Mouse (Mus musculus) hindbrain, postnatal 0 days (tissue): ENCODE results near the gene Arhgef11. TPM values are rescaled to one million over a fixed set of nuclear protein-coding genes. Genes with fewer than 3 reads are reported as not detected.

Source experiments
- ATAC-seq: fragments of 200-750 bp; cut with Nextera tagmentation; 2 replicates; pipeline ENCODE4 v1.8.0; 2017; ENCODE audit warnings: mild to moderate bottlenecking, moderate TSS enrichment, moderate library complexity
- DNase-seq: peaks from one replicate; pipeline ENCODE4 v3.0.0-alpha.2; 2015; ENCODE audit warnings: low spot score
- H3K27ac ChIP-seq: fragments of 300-500 bp; sonication (generic); 2 replicates; pipeline ENCODE4 v1.5.1; 2014; ENCODE audit warnings: mild to moderate bottlenecking
- H3K27me3 ChIP-seq: fragments of 300-500 bp; sonication (generic); 2 replicates; pipeline ENCODE4 v1.6.1; 2014; ENCODE audit warnings: low read length, mixed read lengths; ENCODE audit not compliant: insufficient read depth
- H3K36me3 ChIP-seq: fragments of 300-500 bp; sonication (generic); 2 replicates; pipeline ENCODE4 v1.6.1; 2014; ENCODE audit warnings: low read length, mixed read lengths; ENCODE audit not compliant: insufficient read depth
- H3K4me1 ChIP-seq: fragments of 300-500 bp; sonication (generic); 2 replicates; pipeline ENCODE4 v1.6.1; 2014; ENCODE audit warnings: antibody characterized with exemption, low read length, mixed read lengths; ENCODE audit not compliant: insufficient read depth
- H3K4me2 ChIP-seq: fragments of 300-500 bp; sonication (generic); 2 replicates; pipeline ENCODE4 v1.6.1; 2014; ENCODE audit warnings: low read depth, mild to moderate bottlenecking, low read length, moderate library complexity, mixed read lengths
- H3K4me3 ChIP-seq: fragments of 300-500 bp; sonication (generic); 2 replicates; pipeline ENCODE4 v1.5.1; 2014; ENCODE audit warnings: low read length
- H3K9ac ChIP-seq: fragments of 300-500 bp; sonication (generic); replicated peaks from 2 replicates; pipeline ENCODE4 v1.6.1; 2014; ENCODE audit warnings: mild to moderate bottlenecking, low read length, moderate library complexity, mixed read lengths
- H3K9me3 ChIP-seq: fragments of 300-500 bp; sonication (generic); 2 replicates; pipeline ENCODE4 v1.6.1; 2016; ENCODE audit warnings: low read length, mixed read lengths
- CTCF ChIP-seq: IDR thresholded peaks from 2 replicates; pipeline ENCODE4 v1.5.1; 2016; ENCODE audit warnings: antibody characterized with exemption, control low read depth, low read depth
- WGBS: fragments of 180-500 bp; shearing (Covaris S2); extraction: QIAGEN DNeasy Blood & Tissue Kit; methylation state at CpG from one replicate; pipeline ENCODE4 v1.1.7; 2014; 5-methylcytosine and 5-hydroxymethylcytosine counted together
- polyA plus RNA-seq: library from polyadenylated mRNA; unstranded; fragments of >200 nt; fragmentation: Nextera tagmentation; extraction: Ambion mirVana; gene quantifications from 2 replicates; pipeline ENCODE4 v1.2.1, GENCODE M21; 2015
- total RNA-seq: library from RNA; depleted of rRNA; stranded (reverse); fragments of >200 nt; gene quantifications from 2 replicates; pipeline ENCODE4 v1.2.3, GENCODE M21; 2014

The Arhgef11 gene
- total and polyA plus RNA-seq, 2 experiments from 2014 or later: 17.4 to 75.5 TPM

DNA sequence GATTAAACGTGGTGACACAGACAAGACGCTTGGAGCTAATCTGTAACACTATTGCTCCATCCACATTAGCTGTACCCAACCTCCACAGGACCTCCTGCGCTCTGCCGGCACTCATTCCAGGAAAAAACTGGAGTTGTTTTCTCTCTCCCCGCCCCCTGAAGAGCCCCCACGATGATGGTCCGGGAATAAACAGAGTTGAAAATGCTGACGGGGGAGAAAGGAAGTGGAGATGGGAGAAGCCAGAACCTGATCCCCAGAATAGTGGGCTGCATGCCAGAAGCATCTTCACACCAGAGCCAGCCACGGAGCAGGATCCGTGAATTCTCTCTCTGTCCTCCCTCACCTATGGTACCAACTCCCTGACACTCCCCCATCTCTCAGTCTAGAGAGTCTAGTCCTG, 147.1 kb downstream of the Arhgef11 start:
- no peak overlapping the region for H3K4me3 ChIP-seq
- no peak for TF ChIP-seq CTCF
- H3K27me3 ChIP-seq: peaks cover 1% of the 10 kb centered on the region; the same call in 1 of the 2 replicates
- H3K27ac ChIP-seq: peak overlapping the region; percentile 51
- ATAC-seq: no peak
- no peaks in the 10 kb centered on the region for H3K36me3 ChIP-seq
- WGBS: 27% methylated on average over 10 of the region's 10 CpGs
- H3K4me2 ChIP-seq: no peak overlapping the region
- peak; percentile 28 for DNase-seq
- no peaks in the 10 kb centered on the region for H3K9me3 ChIP-seq
- H3K9ac ChIP-seq: 0 out of 2 replicates have a peak overlapping the region, but pooled peaks have one; percentile 5
- no peaks in the 10 kb centered on the region; the same call in 1 of the 2 replicates for H3K4me1 ChIP-seq

DNA sequence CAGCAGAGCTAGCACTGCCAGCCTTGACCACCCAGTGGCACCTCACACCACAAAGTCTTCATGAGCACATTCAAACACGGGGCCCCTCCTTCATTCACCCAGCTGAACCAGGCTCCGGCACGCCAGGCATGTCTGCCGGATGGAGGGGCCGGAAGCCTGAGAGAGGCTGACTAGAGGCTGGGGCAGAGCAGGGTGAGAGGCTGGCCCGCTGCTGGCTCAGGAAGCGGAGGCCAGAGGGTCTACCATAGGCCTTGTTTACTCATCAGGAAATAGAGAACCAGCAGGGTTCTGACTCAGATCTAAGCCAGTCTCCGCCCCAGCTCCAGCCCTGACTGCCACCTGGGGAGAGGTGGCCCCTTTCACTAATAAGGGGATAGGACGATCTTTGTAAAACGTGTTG, 147.7 kb downstream of the Arhgef11 start:
- ATAC-seq: no peak
- Histone ChIP-seq H3K4me1 (no peaks in the 10 kb centered on the region; the same call in 1 of the 2 replicates), H3K9ac (no peak overlapping the region), H3K27ac (peak overlapping the region; percentile 32; the same call in 1 of the 2 replicates), H3K36me3 (no peaks in the 10 kb centered on the region), H3K27me3 (peaks cover 4% of the 10 kb centered on the region; the same call in 1 of the 2 replicates), H3K4me3 (no peak overlapping the region), H3K4me2 (no peak overlapping the region), H3K9me3 (no peaks in the 10 kb centered on the region)
- DNase-seq: no peak
- TF ChIP-seq CTCF: no peak
- 26% methylated on average over 10 of the region's 10 CpGs for WGBS

DNA sequence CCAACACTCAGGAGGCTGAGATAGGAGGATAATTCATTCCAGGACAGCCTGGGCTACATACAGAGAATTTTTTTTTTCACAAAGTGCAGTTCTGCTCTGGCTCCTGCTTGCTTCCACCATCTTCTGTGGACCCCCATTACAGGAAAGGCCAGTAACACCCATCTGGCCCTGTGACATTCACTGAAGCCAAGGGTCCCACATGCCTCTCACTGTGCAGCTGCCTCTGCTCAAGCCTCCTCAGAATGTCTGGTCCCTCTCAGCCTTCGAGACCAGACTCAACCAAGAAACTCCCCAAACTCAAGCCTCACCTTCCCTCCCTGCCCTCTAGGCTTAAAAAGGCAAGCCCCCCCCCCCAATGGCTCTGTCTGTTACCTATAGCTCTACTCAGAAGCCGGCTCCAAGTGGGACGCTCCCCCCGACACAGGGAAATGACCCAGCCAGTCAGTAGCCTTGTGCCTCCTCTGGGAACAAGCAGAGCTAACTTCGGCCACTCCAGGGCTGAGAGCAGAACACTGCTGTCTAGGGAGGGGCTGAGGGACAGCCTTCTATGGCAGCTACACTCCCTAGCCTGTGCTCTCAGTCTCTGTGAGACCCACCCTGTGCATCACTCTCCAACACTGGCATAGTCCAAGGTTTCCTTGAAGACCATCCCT, 148.4 kb downstream of the Arhgef11 start:
- H3K9ac ChIP-seq: no peak overlapping the region
- ATAC-seq: no peak
- H3K36me3 ChIP-seq: no peaks in the 10 kb centered on the region
- H3K4me1 ChIP-seq: no peaks in the 10 kb centered on the region; the same call in 1 of the 2 replicates
- DNase-seq: no peak
- no peaks in the 10 kb centered on the region for H3K9me3 ChIP-seq
- H3K4me2 ChIP-seq: no peak overlapping the region
- H3K4me3 ChIP-seq: no peak overlapping the region
- WGBS: 86% methylated on average over 5 of the region's 5 CpGs
- peak overlapping the region; percentile 15; the same call in 1 of the 2 replicates for H3K27ac ChIP-seq
- no peak for TF ChIP-seq CTCF
- H3K27me3 ChIP-seq: peaks cover 4% of the 10 kb centered on the region; the same call in 1 of the 2 replicates

DNA sequence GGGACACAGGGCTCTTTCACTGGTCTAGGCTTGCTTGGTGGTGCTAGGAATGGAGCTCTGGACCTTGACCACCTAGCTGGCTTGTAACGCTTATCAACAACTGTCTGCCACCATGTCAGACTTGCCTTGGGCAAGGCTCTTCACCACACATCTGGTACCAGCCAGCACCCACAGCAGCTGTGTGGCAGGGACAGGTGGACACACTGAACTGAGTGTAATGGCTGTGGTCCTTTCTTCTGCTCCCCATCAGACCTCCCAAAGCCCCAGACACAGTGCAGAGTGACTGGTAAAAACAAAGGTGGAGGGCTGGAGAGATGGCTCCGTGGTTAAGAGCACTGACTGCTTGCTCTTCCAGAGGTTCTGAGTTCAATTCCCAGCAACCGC, 148.9 kb downstream of the Arhgef11 start:
- no peak for ATAC-seq
- H3K4me3 ChIP-seq: no peak overlapping the region
- TF ChIP-seq CTCF: no peak
- DNase-seq: no peak
- no peaks in the 10 kb centered on the region; the same call in 1 of the 2 replicates for H3K4me1 ChIP-seq
- no peak overlapping the region for H3K9ac ChIP-seq
- H3K9me3 ChIP-seq: no peaks in the 10 kb centered on the region
- no peak overlapping the region for H3K4me2 ChIP-seq
- 84% methylated on average over 3 of the region's 3 CpGs for WGBS
- peaks cover 4% of the 10 kb centered on the region; the same call in 1 of the 2 replicates for H3K27me3 ChIP-seq
- H3K27ac ChIP-seq: no peak overlapping the region
- no peaks in the 10 kb centered on the region for H3K36me3 ChIP-seq

DNA sequence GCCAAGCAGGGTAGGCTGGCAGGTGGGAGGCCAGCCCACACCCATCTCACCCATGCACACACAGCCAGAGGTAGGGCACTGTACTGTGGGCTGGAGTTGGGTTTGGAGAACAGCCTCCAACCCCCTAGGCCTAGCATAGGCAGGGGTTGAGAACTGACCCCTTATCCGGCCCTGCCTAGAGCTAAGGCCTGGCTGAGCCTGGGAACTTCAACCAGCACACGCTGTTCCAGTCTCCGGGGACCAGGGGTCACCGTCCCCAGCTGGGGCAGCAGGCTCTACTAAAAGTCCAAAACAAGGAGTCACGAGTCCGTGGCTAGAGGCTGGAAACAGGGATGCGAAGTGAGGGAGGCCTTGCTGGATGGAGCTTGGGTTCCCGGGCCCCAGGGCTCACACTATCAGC, 150.4 kb downstream of the Arhgef11 start:
- Histone ChIP-seq H3K27me3 (peaks cover 4% of the 10 kb centered on the region; the same call in 1 of the 2 replicates), H3K9me3 (no peaks in the 10 kb centered on the region), H3K4me3 (peak overlapping the region; percentile 26), H3K4me2 (peak overlapping the region; percentile 42), H3K9ac (no peak overlapping the region), H3K36me3 (no peaks in the 10 kb centered on the region), H3K27ac (no peak overlapping the region; the same call in 1 of the 2 replicates), H3K4me1 (no peaks in the 10 kb centered on the region; the same call in 1 of the 2 replicates)
- WGBS: 66% methylated on average over 8 of the region's 8 CpGs
- no peak for ATAC-seq
- DNase-seq: no peak
- no peak for TF ChIP-seq CTCF

DNA sequence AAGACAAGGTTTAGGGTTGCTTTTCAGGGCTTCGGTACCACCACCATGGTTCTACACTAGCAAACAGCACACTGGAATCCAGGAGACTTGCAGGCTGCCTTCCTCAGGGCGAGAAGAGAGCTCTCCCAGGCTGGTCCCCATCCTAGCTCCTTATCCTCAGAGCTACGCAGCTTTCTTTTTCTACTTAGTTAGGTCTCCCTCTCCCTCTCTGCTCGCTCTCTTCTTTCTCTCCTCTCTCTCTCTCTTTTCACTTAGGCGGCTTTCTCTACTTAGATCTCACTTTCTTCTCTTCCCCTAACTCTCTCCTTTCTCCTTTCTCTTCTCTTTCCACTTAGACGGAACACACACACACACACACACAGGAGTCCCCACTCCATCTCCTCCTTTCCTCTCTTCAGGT, 151.1 kb downstream of the Arhgef11 start:
- Histone ChIP-seq H3K4me2 (peak overlapping the region; percentile 42), H3K4me3 (peak overlapping the region; percentile 26), H3K27ac (peak overlapping the region; percentile 52; the same call in 1 of the 2 replicates), H3K27me3 (peaks cover 4% of the 10 kb centered on the region; the same call in 1 of the 2 replicates), H3K36me3 (no peaks in the 10 kb centered on the region), H3K4me1 (no peaks in the 10 kb centered on the region; the same call in 1 of the 2 replicates), H3K9ac (0 out of 2 replicates have a peak overlapping the region, but pooled peaks have one; percentile 9), H3K9me3 (no peaks in the 10 kb centered on the region)
- 54% methylated on average over 6 of the region's 6 CpGs for WGBS
- TF ChIP-seq CTCF: no peak
- ATAC-seq (no peak), DNase-seq (no peak)
